Mouse (Mus musculus): Measurements from ENCODE around the gene Tmem150c.

DNA sequence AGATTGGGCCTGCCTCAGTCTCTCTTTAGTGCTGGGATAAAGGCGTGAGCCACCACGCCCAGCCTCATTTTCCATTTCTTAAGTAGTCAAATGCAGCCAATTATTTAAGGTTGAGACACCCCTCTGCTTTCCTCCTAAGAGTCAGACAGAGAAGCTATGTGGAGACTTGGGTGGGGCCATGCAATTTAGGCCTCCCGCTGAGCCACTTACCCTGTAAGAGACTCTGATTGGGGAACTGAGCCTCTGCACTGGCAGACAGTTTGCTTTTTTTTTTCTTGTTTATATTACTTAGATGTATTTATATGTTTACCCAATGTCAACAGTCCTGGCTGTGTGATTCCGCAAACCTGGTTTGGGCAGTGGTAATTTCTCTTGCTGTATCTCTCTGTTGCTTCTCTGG is 115.6 kb downstream of the Tmem150c start:
- TF ChIP-seq CTCF (IDR thresholded peaks at IDR 0.05; ENCODE audit: low read depth) (no peak), EP300 (IDR thresholded peaks at IDR 0.05; ENCODE audit: low read depth) (no peak)

All from liver, postnatal 0 days (tissue).